Mouse (Mus musculus) testis, adult 2 months (tissue): ENCODE data around the gene Olfr1025-ps1.

Experiments used
- CTCF ChIP-seq: fragments of 200-500 bp; IDR thresholded peaks from 2 replicates; pipeline ENCODE4 v1.5.1; 2012; ENCODE audit warnings: low read depth, mild to moderate bottlenecking, inconsistent platforms, low read length, moderate library complexity; ENCODE audit not compliant: control insufficient read depth, insufficient read depth, insufficient replicate concordance
- POLR2A ChIP-seq: fragments of 200-500 bp; IDR thresholded peaks from 2 replicates; pipeline ENCODE4 v1.6.1; 2012; ENCODE audit warnings: low read depth, mild to moderate bottlenecking, inconsistent platforms, low read length, moderate library complexity; ENCODE audit not compliant: control insufficient read depth

DNA sequence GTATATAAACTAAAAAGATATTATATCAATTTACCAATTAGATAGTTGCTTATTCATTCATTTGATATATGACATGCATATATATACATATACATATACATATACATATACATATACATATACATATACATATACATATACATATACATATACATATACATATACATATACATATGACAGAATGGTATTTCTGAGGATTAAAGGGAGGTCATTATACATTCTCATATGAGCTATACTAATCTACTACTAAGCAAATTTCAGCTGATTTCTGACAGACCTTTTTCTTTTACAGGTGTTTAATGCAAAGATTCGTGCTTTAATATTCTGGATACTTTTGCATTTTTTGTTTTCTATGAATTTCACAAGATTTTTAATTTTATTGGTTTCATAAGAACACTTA is 35.1 kb downstream of the Olfr1025-ps1 start, which contains the start of gene Olfr1028:
- TF ChIP-seq POLR2A = no peak
- no peak for TF ChIP-seq CTCF
